Mouse (Mus musculus) frontal cortex, adult (tissue): ENCODE results near the gene Gm45021.
A peak's percentile ranks its signal among the peaks of the same experiment; 100 is the strongest.

Experiments used
- ATAC-seq: cut with Nextera tagmentation; 2 replicates; pipeline ENCODE4 v1.9.2; 2017; ENCODE audit warnings: mild to moderate bottlenecking, moderate library complexity, mixed read lengths; ENCODE audit not compliant: low TSS enrichment

The Gm45021 gene

GRCm38 (mm10) chr6:48589194-48589750, at the start of gene Gm45021:
Gene Gm45021 (plus strand): TSS chr6:48589610.
- ATAC-seq = peak; percentile 14; the same call in 1 of the 2 replicates

GRCm38 (mm10) chr6:48539860-48540259, 49.5 kb upstream of the Gm45021 start:
- no peak for ATAC-seq

GRCm38 (mm10) chr6:48540721-48541120, 48.7 kb upstream of the Gm45021 start:
- no peak for ATAC-seq

- no peak for ATAC-seq
Observed at GRCm38 (mm10) chr6:48541560-48542450, 47.6 kb upstream of the Gm45021 start.

GRCm38 (mm10) chr6:48542631-48543030, 46.8 kb upstream of the Gm45021 start:
- no peak for ATAC-seq

GRCm38 (mm10) chr6:48545251-48545650, 44.2 kb upstream of the Gm45021 start:
- no peak for ATAC-seq

GRCm38 (mm10) chr6:48546271-48546670, 43.1 kb upstream of the Gm45021 start:
- ATAC-seq = no peak

- no peak for ATAC-seq
Observed at GRCm38 (mm10) chr6:48546858-48547257, 42.6 kb upstream of the Gm45021 start.

GRCm38 (mm10) chr6:48548314-48548713, 41.1 kb upstream of the Gm45021 start:
- no peak for ATAC-seq

GRCm38 (mm10) chr6:48552918-48553317, 36.5 kb upstream of the Gm45021 start:
- ATAC-seq = no peak

GRCm38 (mm10) chr6:48553819-48554218, 35.6 kb upstream of the Gm45021 start:
- ATAC-seq = peak; percentile 6; the same call in 1 of the 2 replicates

- peak; percentile 91 for ATAC-seq
Observed at GRCm38 (mm10) chr6:48554280-48555103, 34.9 kb upstream of the Gm45021 start, which contains the start of gene Lrrc61. Gene Lrrc61 (plus strand): TSS chr6:48554796.

GRCm38 (mm10) chr6:48555104-48555890, 34.1 kb upstream of the Gm45021 start:
- peak; percentile 91 for ATAC-seq

- no peak for ATAC-seq
Observed at GRCm38 (mm10) chr6:48555956-48556355, 33.5 kb upstream of the Gm45021 start.

GRCm38 (mm10) chr6:48565693-48566310, 23.6 kb upstream of the Gm45021 start:
- no peak for ATAC-seq

- no peak for ATAC-seq
Observed at GRCm38 (mm10) chr6:48566312-48566711, 23.1 kb upstream of the Gm45021 start.

- ATAC-seq = peak; percentile 68
Observed at GRCm38 (mm10) chr6:48568036-48568984, 21.1 kb upstream of the Gm45021 start.

GRCm38 (mm10) chr6:48569065-48569807, 20.2 kb upstream of the Gm45021 start:
- no peak for ATAC-seq

- no peak for ATAC-seq
Observed at GRCm38 (mm10) chr6:48572014-48572413, 17.4 kb upstream of the Gm45021 start.
